Mouse (Mus musculus): Measurements from ENCODE around the gene Llgl1. TPM values are rescaled to one million over a fixed set of nuclear protein-coding genes. Genes with fewer than 3 reads are reported as not detected.

Gene Llgl1
- polyA plus RNA-seq, 1 experiment from 2014 or later = 32.6 TPM

- WGBS (ENCODE audit: insufficient replicate concordance) = 92% methylated on average over 18 of the region's 18 CpGs
- H3K4me1 ChIP-seq (ENCODE audit: control insufficient read depth, insufficient read depth, low read length) = no peaks in the 10 kb centered on the region
- no peaks in the 10 kb centered on the region for H3K9me3 ChIP-seq (replicated peaks; ENCODE audit: control insufficient read depth, low read length)
- H3K36me3 ChIP-seq (ENCODE audit: control insufficient read depth, insufficient read depth, low read length) = peaks cover 71% of the 10 kb centered on the region
- H3K9ac ChIP-seq (ENCODE audit: low read depth, low read length) = no peak overlapping the region
- H3K27me3 ChIP-seq (ENCODE audit: control insufficient read depth, insufficient read depth, low read length) = no peaks in the 10 kb centered on the region
- no peak overlapping the region for H3K4me2 ChIP-seq
- H3K27ac ChIP-seq (ENCODE audit: low read depth, low read length) = no peak overlapping the region
- no peak for ATAC-seq (replicated peaks; ENCODE audit: insufficient number of reproducible peaks, low FRiP score, low TSS enrichment)
- no peak overlapping the region for H3K4me3 ChIP-seq (ENCODE audit: low read depth, low read length)
These were observed 12.5 kb downstream of the Llgl1 start for GRCm38 (mm10) chr11:60712040-60712439.

GRCm38 (mm10) chr11:60712639-60713255 is 13.2 kb downstream of the Llgl1 start:
- no peaks in the 10 kb centered on the region for H3K9me3 ChIP-seq (replicated peaks; ENCODE audit: control insufficient read depth, low read length)
- ATAC-seq (replicated peaks; ENCODE audit: insufficient number of reproducible peaks, low FRiP score, low TSS enrichment) = no peak
- no peak overlapping the region for H3K4me3 ChIP-seq (ENCODE audit: low read depth, low read length)
- no peak overlapping the region for H3K27ac ChIP-seq (ENCODE audit: low read depth, low read length)
- WGBS (ENCODE audit: insufficient replicate concordance) = 91% methylated on average over 13 of the region's 13 CpGs
- H3K4me2 ChIP-seq = no peak overlapping the region
- no peak overlapping the region for H3K9ac ChIP-seq (ENCODE audit: low read depth, low read length)
- H3K36me3 ChIP-seq (ENCODE audit: control insufficient read depth, insufficient read depth, low read length) = peaks cover 65% of the 10 kb centered on the region
- no peaks in the 10 kb centered on the region for H3K27me3 ChIP-seq (ENCODE audit: control insufficient read depth, insufficient read depth, low read length)
- no peaks in the 10 kb centered on the region for H3K4me1 ChIP-seq (ENCODE audit: control insufficient read depth, insufficient read depth, low read length)

GRCm38 (mm10) chr11:60715833-60716232 is 16.3 kb downstream of the Llgl1 start:
- WGBS (ENCODE audit: insufficient replicate concordance) = 85% methylated on average over 5 of the region's 5 CpGs
- no peak overlapping the region for H3K9ac ChIP-seq (ENCODE audit: low read depth, low read length)
- H3K36me3 ChIP-seq (ENCODE audit: control insufficient read depth, insufficient read depth, low read length) = peaks cover 61% of the 10 kb centered on the region

GRCm38 (mm10) chr11:60719263-60719662 is 19.7 kb downstream of the Llgl1 start:
- Histone ChIP-seq H3K9me3 (replicated peaks; ENCODE audit: control insufficient read depth, low read length) (no peaks in the 10 kb centered on the region), H3K9ac (ENCODE audit: low read depth, low read length) (peak overlapping the region; percentile 56; the same call in 1 of the 2 replicates), H3K4me1 (ENCODE audit: control insufficient read depth, insufficient read depth, low read length) (peaks cover 7% of the 10 kb centered on the region; the same call in 1 of the 2 replicates), H3K27me3 (ENCODE audit: control insufficient read depth, insufficient read depth, low read length) (no peaks in the 10 kb centered on the region), H3K4me2 (no peak overlapping the region), H3K36me3 (ENCODE audit: control insufficient read depth, insufficient read depth, low read length) (peaks cover 61% of the 10 kb centered on the region), H3K4me3 (ENCODE audit: low read depth, low read length) (no peak overlapping the region), H3K27ac (ENCODE audit: low read depth, low read length) (no peak overlapping the region)
- no peak for ATAC-seq (replicated peaks; ENCODE audit: insufficient number of reproducible peaks, low FRiP score, low TSS enrichment)
- 45% methylated on average over 5 of the region's 5 CpGs for WGBS (ENCODE audit: insufficient replicate concordance)

More at GRCm38 (mm10) chr11:60715833-60716232, 16.3 kb downstream of the Llgl1 start:
- Histone ChIP-seq H3K27me3 (ENCODE audit: control insufficient read depth, insufficient read depth, low read length) (no peaks in the 10 kb centered on the region), H3K9me3 (replicated peaks; ENCODE audit: control insufficient read depth, low read length) (no peaks in the 10 kb centered on the region), H3K4me2 (no peak overlapping the region), H3K4me1 (ENCODE audit: control insufficient read depth, insufficient read depth, low read length) (peaks cover 7% of the 10 kb centered on the region; the same call in 1 of the 2 replicates), H3K27ac (ENCODE audit: low read depth, low read length) (no peak overlapping the region), H3K4me3 (ENCODE audit: low read depth, low read length) (no peak overlapping the region)
- no peak for ATAC-seq (replicated peaks; ENCODE audit: insufficient number of reproducible peaks, low FRiP score, low TSS enrichment)

GRCm38 (mm10) chr11:60726601-60727391 is 27.3 kb downstream of the Llgl1 start, which contains the start of gene Flii:
Gene Flii (minus strand): TSS chr11:60727263.
- Histone ChIP-seq H3K4me1 (ENCODE audit: control insufficient read depth, insufficient read depth, low read length) (peaks cover 18% of the 10 kb centered on the region), H3K27me3 (ENCODE audit: control insufficient read depth, insufficient read depth, low read length) (no peaks in the 10 kb centered on the region), H3K27ac (ENCODE audit: low read depth, low read length) (peak within 1 kb of the TSS; percentile 85), H3K9me3 (replicated peaks; ENCODE audit: control insufficient read depth, low read length) (no peaks in the 10 kb centered on the region), H3K4me3 (ENCODE audit: low read depth, low read length) (peak within 1 kb of the TSS; percentile 82), H3K4me2 (peak within 1 kb of the TSS; percentile 84), H3K9ac (ENCODE audit: low read depth, low read length) (peak within 1 kb of the TSS; percentile 89), H3K36me3 (ENCODE audit: control insufficient read depth, insufficient read depth, low read length) (peaks cover 37% of the 10 kb centered on the region)
- ATAC-seq (replicated peaks; ENCODE audit: insufficient number of reproducible peaks, low FRiP score, low TSS enrichment) = peak; percentile 78
- WGBS (ENCODE audit: insufficient replicate concordance) = under 1% methylated on average over 52 of the region's 71 CpGs

- Histone ChIP-seq H3K4me3 (ENCODE audit: low read depth, low read length) (peak overlapping the region; percentile 82), H3K36me3 (ENCODE audit: control insufficient read depth, insufficient read depth, low read length) (peaks cover 30% of the 10 kb centered on the region), H3K4me1 (ENCODE audit: control insufficient read depth, insufficient read depth, low read length) (peaks cover 18% of the 10 kb centered on the region), H3K9ac (ENCODE audit: low read depth, low read length) (peak overlapping the region; percentile 89), H3K27me3 (ENCODE audit: control insufficient read depth, insufficient read depth, low read length) (no peaks in the 10 kb centered on the region), H3K27ac (ENCODE audit: low read depth, low read length) (peak overlapping the region; percentile 85), H3K9me3 (replicated peaks; ENCODE audit: control insufficient read depth, low read length) (no peaks in the 10 kb centered on the region), H3K4me2 (peak overlapping the region; percentile 84)
- no peak for ATAC-seq (replicated peaks; ENCODE audit: insufficient number of reproducible peaks, low FRiP score, low TSS enrichment)
- WGBS (ENCODE audit: insufficient replicate concordance) = 4% methylated on average over 12 of the region's 12 CpGs
These were observed 28.0 kb downstream of the Llgl1 start for GRCm38 (mm10) chr11:60727392-60728140.

GRCm38 (mm10) chr11:60728260-60728761 is 28.8 kb downstream of the Llgl1 start, which contains the start of gene Mief2:
Gene Mief2 (plus strand): TSS chr11:60728398.
- Histone ChIP-seq H3K27ac (ENCODE audit: low read depth, low read length) (peak within 1 kb of the TSS; percentile 85), H3K9me3 (replicated peaks; ENCODE audit: control insufficient read depth, low read length) (no peaks in the 10 kb centered on the region), H3K4me1 (ENCODE audit: control insufficient read depth, insufficient read depth, low read length) (peaks cover 18% of the 10 kb centered on the region), H3K27me3 (ENCODE audit: control insufficient read depth, insufficient read depth, low read length) (no peaks in the 10 kb centered on the region), H3K4me2 (peak within 1 kb of the TSS; percentile 84), H3K36me3 (ENCODE audit: control insufficient read depth, insufficient read depth, low read length) (peaks cover 27% of the 10 kb centered on the region), H3K4me3 (ENCODE audit: low read depth, low read length) (peak within 1 kb of the TSS; percentile 82), H3K9ac (ENCODE audit: low read depth, low read length) (peak within 1 kb of the TSS; percentile 89)
- ATAC-seq (replicated peaks; ENCODE audit: insufficient number of reproducible peaks, low FRiP score, low TSS enrichment) = peak; percentile 86
- WGBS (ENCODE audit: insufficient replicate concordance) = under 1% methylated on average over 44 of the region's 44 CpGs

- ATAC-seq (replicated peaks; ENCODE audit: insufficient number of reproducible peaks, low FRiP score, low TSS enrichment) = no peak
- no peaks in the 10 kb centered on the region for H3K27me3 ChIP-seq (ENCODE audit: control insufficient read depth, insufficient read depth, low read length)
- peaks cover 18% of the 10 kb centered on the region for H3K4me1 ChIP-seq (ENCODE audit: control insufficient read depth, insufficient read depth, low read length)
- H3K9me3 ChIP-seq (replicated peaks; ENCODE audit: control insufficient read depth, low read length) = no peaks in the 10 kb centered on the region
- 66% methylated on average over 6 of the region's 6 CpGs for WGBS (ENCODE audit: insufficient replicate concordance)
- H3K36me3 ChIP-seq (ENCODE audit: control insufficient read depth, insufficient read depth, low read length) = peaks cover 19% of the 10 kb centered on the region
- H3K27ac ChIP-seq (ENCODE audit: low read depth, low read length) = no peak overlapping the region
- H3K9ac ChIP-seq (ENCODE audit: low read depth, low read length) = peak overlapping the region; percentile 81; the same call in 1 of the 2 replicates
- peak overlapping the region; percentile 84 for H3K4me2 ChIP-seq
- peak overlapping the region; percentile 82; the same call in 1 of the 2 replicates for H3K4me3 ChIP-seq (ENCODE audit: low read depth, low read length)
These were observed 29.7 kb downstream of the Llgl1 start for GRCm38 (mm10) chr11:60729217-60729641.
